Mouse (Mus musculus) lung, postnatal 0 days (tissue): Measurements from ENCODE around the gene Gm49392.
"Not testable (repeated sequence)": the region's sequence is repeated elsewhere in the genome, so short reads cannot be mapped to it uniquely, and the experiment has no call there.

Source experiments
- CTCF ChIP-seq: IDR thresholded peaks from 2 replicates; pipeline ENCODE4 v1.5.1; 2016; ENCODE audit warnings: antibody characterized with exemption, mild to moderate bottlenecking
- EP300 ChIP-seq: IDR thresholded peaks from 2 replicates; pipeline ENCODE4 v1.6.1; 2016; ENCODE audit warnings: antibody characterized with exemption, mild to moderate bottlenecking, control low read depth

GRCm38 (mm10) chr13:60904780-60905179 is 8.1 kb upstream of the Gm49392 start, which contains the start of gene Tpbpb:
- not testable (repeated sequence) for TF ChIP-seq EP300, CTCF
